Mouse (Mus musculus) gastrocnemius, adult 18-20 months (tissue): ENCODE measurements around the gene Zfp668. TPM values are rescaled to one million over a fixed set of nuclear protein-coding genes. Genes with fewer than 3 reads are reported as not detected.

Experiments used
- DNase-seq: peaks from one replicate; pipeline ENCODE4 v3.0.0; 2021; ENCODE audit warnings: low spot score
- long read RNA-seq, 2 experiments: library from polyadenylated mRNA; stranded (forward); transcript quantifications; one replicate each; pipeline ENCODE4 v2.0.0; 2021
- total RNA-seq, 2 experiments: library from RNA; stranded (reverse); gene quantifications; 2 replicates each; pipeline ENCODE4 v1.2.3; 2021

The Zfp668 gene
- total RNA-seq: 1 to 10 TPM; 3.2 to 4.1 TPM
- long read RNA-seq, experiment 1, full-length matches to known transcripts: 7 of 9 reads
- long read RNA-seq, experiment 1, partial matches to known transcripts: 2 of 9 reads
- long read RNA-seq, experiment 1, other reads (novel, unspliced or antisense): 0 of 9 reads
- long read RNA-seq, experiment 2, full-length matches to known transcripts: 4 of 7 reads
- long read RNA-seq, experiment 2, partial matches to known transcripts: 1 of 7 reads
- long read RNA-seq, experiment 2, other reads (novel, unspliced or antisense): 2 of 7 reads

DNA sequence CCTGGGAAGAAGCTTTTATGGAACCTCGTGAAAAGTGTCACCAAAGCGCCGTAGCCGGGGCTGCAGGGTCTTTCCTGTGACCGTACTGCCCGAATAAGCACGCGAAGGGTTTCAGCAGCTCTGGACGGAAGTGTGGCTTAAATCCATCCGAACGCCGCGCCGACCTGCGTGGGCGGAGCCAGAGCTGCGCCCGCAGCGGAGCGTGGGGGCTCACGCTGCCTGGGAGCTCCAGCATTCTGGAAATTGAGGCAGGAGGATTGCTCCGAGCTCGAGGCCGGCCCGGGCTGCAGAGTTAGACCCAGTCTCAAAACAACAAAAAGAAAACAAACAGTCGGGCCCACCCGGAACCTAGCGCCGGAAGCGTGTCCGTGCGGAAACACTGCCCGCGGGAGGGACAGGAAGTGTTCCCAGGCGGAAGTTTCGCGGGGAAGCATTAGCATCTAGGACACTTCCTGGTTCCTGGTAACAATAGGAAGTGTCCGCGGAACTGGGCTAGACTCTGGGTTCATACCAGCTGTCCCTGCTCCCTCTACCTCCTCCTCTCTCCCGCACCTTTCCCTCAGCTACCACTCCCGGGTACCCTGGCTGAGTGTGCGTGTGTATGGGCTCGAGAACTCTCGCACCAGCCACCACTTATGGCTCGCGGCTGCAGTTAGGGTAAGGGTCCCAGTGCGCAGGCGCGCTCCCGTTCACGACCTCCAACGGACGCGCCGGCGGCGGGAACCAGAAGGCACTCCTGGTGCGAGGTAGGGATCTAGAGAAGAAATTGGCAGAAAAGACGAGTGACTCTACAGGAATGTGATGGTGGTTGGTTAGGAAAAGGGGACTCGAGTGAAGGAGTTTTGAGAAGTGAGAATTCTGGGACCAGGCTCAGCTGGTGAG, at the start of gene Zfp668:
Gene Zfp668, minus strand, starts transcription at position 362 of the 882 bp plus-strand sequence.
- DNase-seq: peak; percentile 92

- no peak for DNase-seq
Observed at GRCm38 (mm10) chr7:127926066-127926465, 49.4 kb upstream of the Zfp668 start.

- DNase-seq: no peak
Observed at GRCm38 (mm10) chr7:127925252-127925651, 48.6 kb upstream of the Zfp668 start.

GRCm38 (mm10) chr7:127923714-127924113, 47.1 kb upstream of the Zfp668 start:
- no peak for DNase-seq

GRCm38 (mm10) chr7:127922451-127923275, 46.0 kb upstream of the Zfp668 start:
- DNase-seq: no peak

- no peak for DNase-seq
Observed at GRCm38 (mm10) chr7:127921516-127921915, 44.9 kb upstream of the Zfp668 start.

GRCm38 (mm10) chr7:127919290-127919689, 42.7 kb upstream of the Zfp668 start:
- DNase-seq: no peak

DNA sequence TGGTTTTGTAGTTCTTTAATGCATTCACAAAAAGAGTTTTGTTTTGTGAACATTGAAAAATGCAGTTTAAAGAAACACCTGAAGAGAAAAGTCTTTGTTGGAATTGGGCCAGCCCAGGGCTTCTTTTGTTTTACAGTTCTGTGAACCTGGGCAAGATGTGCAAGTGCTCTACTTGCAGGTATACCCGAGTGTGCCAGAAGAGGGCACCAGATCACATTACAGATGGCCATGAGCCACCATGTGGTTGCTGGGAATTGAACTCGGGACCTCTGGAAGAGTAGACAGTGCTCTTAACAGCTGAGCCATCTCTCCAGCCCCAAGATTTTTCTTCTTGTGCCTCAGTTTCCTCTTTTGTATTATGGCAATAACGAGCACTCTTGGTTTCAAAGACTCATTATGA, 41.6 kb upstream of the Zfp668 start:
- no peak for DNase-seq

DNA sequence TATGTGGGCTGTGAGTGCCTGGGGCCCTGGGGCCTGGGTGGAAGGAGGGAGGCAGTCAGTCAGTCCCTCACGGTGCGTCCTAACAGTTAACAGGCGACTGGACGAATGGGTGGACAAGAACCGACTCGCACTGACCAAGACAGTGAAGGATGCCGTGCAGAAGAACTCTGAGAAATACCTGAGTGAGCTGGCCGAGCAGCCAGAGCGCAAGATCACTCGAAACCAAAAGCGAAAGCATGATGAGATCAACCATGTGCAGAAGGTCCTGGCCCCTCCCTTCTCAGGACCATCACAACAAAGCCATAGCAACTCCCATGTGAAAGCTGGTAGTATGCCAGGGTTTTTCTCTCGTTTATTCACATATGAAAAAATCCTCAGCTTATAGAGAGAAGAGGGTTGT, 38.7 kb upstream of the Zfp668 start:
- DNase-seq: no peak

DNA sequence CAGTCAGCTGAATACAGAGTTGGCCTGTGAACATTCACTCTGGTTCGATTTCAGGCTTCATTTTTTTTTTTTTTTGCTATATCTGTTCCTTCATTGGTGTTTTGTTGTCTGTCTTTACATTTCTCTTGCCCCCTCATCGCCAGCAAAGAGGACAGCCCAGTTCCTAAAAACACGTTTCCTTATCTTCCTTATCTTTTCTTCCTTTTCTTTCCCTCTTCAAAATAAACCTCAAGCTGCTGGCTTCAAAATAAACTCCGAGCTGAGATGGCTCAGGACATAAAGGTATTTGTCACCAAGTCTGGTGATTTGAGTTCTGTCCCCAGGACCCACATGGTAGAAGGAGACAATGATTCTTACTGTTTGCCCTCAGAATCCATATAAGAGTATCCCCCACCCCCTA, 36.3 kb upstream of the Zfp668 start:
- DNase-seq: no peak

DNA sequence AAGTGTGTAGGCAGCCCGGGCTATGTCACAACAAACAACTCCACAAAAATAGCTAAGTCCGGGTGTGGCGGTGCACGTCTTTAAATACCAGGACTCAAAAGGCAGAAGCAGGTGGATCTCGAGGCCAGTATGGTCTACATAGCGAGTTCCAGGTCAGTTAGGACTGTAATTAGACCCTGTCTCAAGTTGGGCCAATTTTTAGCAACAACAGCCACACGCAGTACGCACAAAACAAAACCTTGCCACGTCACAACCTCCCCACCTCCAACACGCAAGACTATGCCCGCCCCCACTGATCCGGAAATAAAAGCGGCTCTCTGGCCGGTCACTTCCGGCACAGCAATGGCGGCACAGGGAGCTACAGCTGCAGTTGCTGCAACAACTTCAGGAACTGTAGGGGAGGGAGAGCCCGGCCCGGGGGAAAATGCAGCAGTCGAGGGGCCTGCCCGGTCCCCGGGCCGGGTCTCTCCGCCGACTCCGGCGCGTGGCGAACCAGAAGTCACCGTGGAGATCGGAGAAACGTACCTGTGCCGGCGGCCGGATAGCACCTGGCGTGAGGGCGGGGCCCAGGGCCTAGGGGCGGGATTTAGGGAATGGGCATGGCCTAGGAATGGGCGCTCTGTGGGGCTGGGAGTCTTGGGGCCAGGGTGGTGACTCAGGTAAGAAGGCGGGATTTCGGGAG, 35.7 kb upstream of the Zfp668 start, which contains the start of gene Kat8:
Gene Kat8, plus strand, starts transcription at position 327 of the 682 bp plus-strand sequence.
- peak; percentile 90 for DNase-seq

GRCm38 (mm10) chr7:127908656-127909055, 32.0 kb upstream of the Zfp668 start:
- peak; percentile 68 for DNase-seq

GRCm38 (mm10) chr7:127907939-127908338, 31.3 kb upstream of the Zfp668 start:
- DNase-seq: no peak

GRCm38 (mm10) chr7:127903971-127904796, 27.6 kb upstream of the Zfp668 start, which contains the start of gene Bckdk:
TSS of gene Bckdk (plus strand) at chr7:127904082.
- peak; percentile 84 for DNase-seq

DNA sequence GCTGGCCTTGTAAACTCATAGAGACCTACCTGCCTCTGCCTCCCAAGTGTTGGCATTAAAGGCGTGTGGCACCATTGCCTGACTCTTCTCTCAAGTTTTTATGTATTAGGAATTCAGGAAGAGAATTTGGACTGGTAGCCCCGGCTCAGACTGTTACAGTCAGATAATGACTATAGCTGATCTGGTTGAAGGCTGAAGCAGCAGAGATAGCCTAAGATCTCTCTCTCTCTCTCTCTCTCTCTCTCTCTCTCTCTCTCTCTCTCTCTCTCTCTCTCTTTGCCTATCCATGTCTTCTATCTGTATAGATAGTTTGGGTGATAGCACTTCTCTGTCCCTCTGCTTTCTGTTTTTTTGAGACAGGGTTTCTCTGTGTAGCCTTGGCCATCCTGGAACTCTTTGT, 25.1 kb upstream of the Zfp668 start:
- DNase-seq: no peak

GRCm38 (mm10) chr7:127899997-127900396, 23.4 kb upstream of the Zfp668 start:
- DNase-seq: no peak

- DNase-seq: no peak
Observed at GRCm38 (mm10) chr7:127898179-127898956, 21.7 kb upstream of the Zfp668 start.

DNA sequence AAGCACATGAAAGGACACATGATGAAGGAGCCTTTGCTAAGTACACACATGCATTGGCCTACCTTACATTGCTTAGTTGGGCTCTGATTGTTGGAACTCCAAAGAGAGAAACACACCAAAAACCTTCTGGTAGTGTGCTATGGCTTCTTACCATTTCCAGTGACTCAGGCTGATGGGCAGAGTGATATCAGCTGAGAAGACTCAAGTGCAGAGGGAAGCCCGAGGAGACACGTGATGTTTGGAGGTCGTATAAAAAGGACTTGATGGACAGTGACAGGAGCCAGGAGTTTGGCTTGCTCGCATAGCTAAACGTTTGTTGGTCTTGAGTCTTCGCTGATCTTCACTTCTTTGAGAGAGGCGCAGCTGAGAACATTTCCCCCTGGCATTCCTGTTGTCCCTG, 20.9 kb upstream of the Zfp668 start:
- DNase-seq: no peak

DNA sequence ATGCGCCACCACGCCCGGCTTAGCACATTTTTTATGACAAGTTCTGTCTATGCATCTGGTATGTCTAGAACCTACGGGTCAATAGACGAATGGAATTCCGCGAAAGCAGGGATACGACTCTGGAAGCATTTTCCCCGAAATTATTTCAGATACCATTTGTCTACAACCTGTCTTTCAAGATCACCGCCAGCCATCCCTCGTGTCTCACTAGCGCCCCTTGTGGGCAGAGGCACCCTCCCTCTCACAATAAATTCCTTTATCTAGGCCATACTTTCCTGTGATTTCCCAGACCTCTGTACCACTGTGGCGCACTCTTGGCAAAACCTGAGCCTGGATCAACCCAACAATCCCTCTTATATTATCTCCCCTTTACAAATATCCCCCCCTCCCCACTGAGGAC, 19.8 kb upstream of the Zfp668 start:
- peak; percentile 60 for DNase-seq
